Comparison of ENCODE assay signal across 8 mouse cellular contexts in genomic region chr15:93001346-93002001, GRCm38 (mm10).
DNase-seq lines count a peak whose midpoint lies in the region; ATAC-seq and TF ChIP-seq lines count a peak whose summit lies in the region.

No protein-coding gene starts in this region.

- no peaks in the 10 kb centered on the region for H3K79me2 ChIP-seq in heart, adult 2 months (replicated peaks; ENCODE audit: control insufficient read depth, insufficient read depth, low read length)

- 0 out of 2 replicates have a peak, but pooled peaks have one; percentile 14 for ATAC-seq in midbrain, embryonic 16.5 days

- intact Hi-C loops in heart, postnatal 25 days (cut with DNase I) = no loop called here
- intact Hi-C loops in heart, adult 2 months (cut with DNase I) = no loop called here

- H3K36me3 ChIP-seq in heart, adult 2 months (ENCODE audit: control insufficient read depth, insufficient read depth, low read length) = no peaks in the 10 kb centered on the region
- no peaks in the 10 kb centered on the region for H3K36me3 ChIP-seq in midbrain, embryonic 16.5 days (ENCODE audit: control insufficient read depth, insufficient read depth, low read length)
- H3K36me3 ChIP-seq in thymus, adult 2 months (ENCODE audit: control insufficient read depth, insufficient read depth, low read length) = no peaks in the 10 kb centered on the region

- H3K4me1 ChIP-seq in heart, adult 2 months (ENCODE audit: control insufficient read depth, insufficient read depth, low read length) = no peaks in the 10 kb centered on the region
- peaks cover 11% of the 10 kb centered on the region for H3K4me1 ChIP-seq in midbrain, embryonic 16.5 days (ENCODE audit: control insufficient read depth, insufficient read depth, low read length)
- H3K4me1 ChIP-seq in thymus, adult 2 months (replicated peaks; ENCODE audit: control insufficient read depth, insufficient read depth, low read length) = peaks cover 5% of the 10 kb centered on the region; the same call in 1 of the 2 replicates
- no peaks in the 10 kb centered on the region for H3K4me1 ChIP-seq in cerebellum, adult 2 months (ENCODE audit: control insufficient read depth, insufficient read depth, low read length)

- no peak for TF ChIP-seq CTCF in heart, adult 2 months (IDR thresholded peaks at IDR 0.05)
- no peak for TF ChIP-seq CTCF in thymus, adult 2 months (IDR thresholded peaks at IDR 0.05; ENCODE audit: borderline replicate concordance, control insufficient read depth, extremely low read depth, insufficient read depth, low read length, poor library complexity)
- TF ChIP-seq CTCF in cerebellum, adult 2 months (IDR thresholded peaks at IDR 0.05; ENCODE audit: borderline replicate concordance, insufficient read depth, low read depth, low read length) = no peak

- TF ChIP-seq EP300 in heart, adult 2 months (IDR thresholded peaks at IDR 0.05; ENCODE audit: insufficient read depth, low read depth, low read length) = no peak

- H3K9ac ChIP-seq in heart, adult 2 months (ENCODE audit: low read depth, low read length) = peak overlapping the region; percentile 56; the same call in 1 of the 2 replicates
- H3K9ac ChIP-seq in midbrain, embryonic 16.5 days (ENCODE audit: low read depth, low read length) = peak overlapping the region; percentile 42; the same call in 1 of the 2 replicates

- no peaks in the 10 kb centered on the region for H3K9me3 ChIP-seq in midbrain, embryonic 16.5 days (replicated peaks; ENCODE audit: control insufficient read depth, low read length, poor library complexity, severe bottlenecking)

- peak; percentile 90 for DNase-seq in heart, adult 11 months
- DNase-seq in heart, postnatal 25 days (ENCODE audit: low spot score) = no peak
- peak; percentile 41 to 49 for DNase-seq in adrenal gland, postnatal 36 days
- peak; percentile 14 to 19 for DNase-seq in heart, adult 2 months
- peak; percentile 20 for DNase-seq in kidney, postnatal 10 days
- DNase-seq in thymus, adult 2 months = no peak
- DNase-seq in cerebellum, adult 2 months = no peak

- peak overlapping the region; percentile 60 for H3K27ac ChIP-seq in heart, adult 2 months
- H3K27ac ChIP-seq in midbrain, embryonic 16.5 days (ENCODE audit: low read length) = peak overlapping the region; percentile 63; the same call in 1 of the 2 replicates
- no peak overlapping the region for H3K27ac ChIP-seq in thymus, adult 2 months (ENCODE audit: control insufficient read depth, insufficient read depth, low read length)
- no peak overlapping the region for H3K27ac ChIP-seq in cerebellum, adult 2 months (ENCODE audit: insufficient read depth, low read length)

- WGBS in heart, adult 2 months = 4% methylated on average over 11 of the region's 11 CpGs
- 4% methylated on average over 11 of the region's 11 CpGs for WGBS in midbrain, embryonic 16.5 days
- 22% methylated on average over 11 of the region's 11 CpGs for WGBS in thymus, adult 2 months
- 7% methylated on average over 11 of the region's 11 CpGs for WGBS in cerebellum, adult 2 months

- H3K4me3 ChIP-seq in heart, adult 2 months = peak overlapping the region; percentile 30; the same call in 1 of the 2 replicates
- peak overlapping the region; percentile 17 for H3K4me3 ChIP-seq in midbrain, embryonic 16.5 days (ENCODE audit: low read depth, low read length)
- H3K4me3 ChIP-seq in thymus, adult 2 months (ENCODE audit: control insufficient read depth, insufficient read depth, low read length) = no peak overlapping the region
- no peak overlapping the region for H3K4me3 ChIP-seq in cerebellum, adult 2 months (replicated peaks; ENCODE audit: insufficient read depth, low read depth, low read length)

- no peaks in the 10 kb centered on the region for H3K27me3 ChIP-seq in heart, adult 2 months (ENCODE audit: control insufficient read depth, insufficient read depth, low read length)
- H3K27me3 ChIP-seq in midbrain, embryonic 16.5 days (ENCODE audit: control insufficient read depth, insufficient read depth, low read depth, low read length) = no peaks in the 10 kb centered on the region
- H3K27me3 ChIP-seq in thymus, adult 2 months (ENCODE audit: control insufficient read depth, insufficient read depth, low read length) = no peaks in the 10 kb centered on the region
- no peaks in the 10 kb centered on the region for H3K27me3 ChIP-seq in cerebellum, adult 2 months (ENCODE audit: control insufficient read depth, insufficient read depth, low read length)

- peak overlapping the region; percentile 52 for H3K4me2 ChIP-seq in midbrain, embryonic 16.5 days (ENCODE audit: low read length)

- no peak for TF ChIP-seq POLR2A in heart, adult 2 months (IDR thresholded peaks at IDR 0.05; ENCODE audit: insufficient read depth, low read depth, low read length)
- TF ChIP-seq POLR2A in thymus, adult 2 months (IDR thresholded peaks at IDR 0.05; ENCODE audit: control insufficient read depth, extremely low read depth, insufficient read depth, low read length, poor library complexity) = no peak
- no peak for TF ChIP-seq POLR2A in cerebellum, adult 2 months (IDR thresholded peaks at IDR 0.05; ENCODE audit: borderline replicate concordance, insufficient read depth, low read length)

Comparison
In these comparisons a context has a peak if more than half of its experiments do, and no peak if none do; other contexts are left out.
1. DNase-seq: peak in heart, adult 11 months (single experiment), adrenal gland, postnatal 36 days (2 of 2), heart, adult 2 months (2 of 2) and kidney, postnatal 10 days (single experiment); none in heart, postnatal 25 days (single experiment), thymus, adult 2 months (single experiment) and cerebellum, adult 2 months (0 of 2).
2. H3K27ac ChIP-seq: peak in heart, adult 2 months (single experiment) and midbrain, embryonic 16.5 days (single experiment); none in thymus, adult 2 months (single experiment) and cerebellum, adult 2 months (single experiment).
3. H3K4me3 ChIP-seq: peak in heart, adult 2 months (single experiment) and midbrain, embryonic 16.5 days (single experiment); none in thymus, adult 2 months (single experiment) and cerebellum, adult 2 months (single experiment).